In the genomic region with DNA sequence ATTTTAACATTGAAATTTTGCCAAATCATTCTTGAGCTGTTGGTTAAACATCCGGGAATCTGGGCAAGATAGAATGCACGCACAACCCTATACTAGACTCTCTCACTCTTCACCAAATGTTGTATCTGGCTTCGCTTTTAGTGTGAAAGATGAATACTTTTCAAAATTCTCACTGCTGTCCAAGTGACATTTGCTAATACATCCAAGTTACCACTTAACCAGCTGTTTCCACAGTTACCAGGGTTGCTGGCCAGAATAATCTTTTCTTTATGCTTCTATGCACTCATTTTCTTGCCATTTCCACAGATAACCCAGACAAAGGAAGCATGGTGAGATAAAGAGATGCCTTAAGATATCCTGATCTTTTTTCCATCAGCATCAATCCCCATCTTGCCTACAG, we compare ENCODE assay signal across 22 mouse cellular contexts.
A peak's percentile ranks its signal among the peaks of the same experiment; 100 is the strongest.
DNase-seq lines count a peak whose midpoint lies in the region; ATAC-seq and TF ChIP-seq lines count a peak whose summit lies in the region.
"Had no signal": no experiment of that assay in that cellular context is flagged by ENCODE, and none has a peak within 500 bp of the region (broad histone marks: within the 10 kb centered on the region; RNA-seq: fewer than 3 reads in every experiment).

No protein-coding gene starts in this region.

- no peak overlapping the region for H3K4me2 ChIP-seq in forebrain, embryonic 15.5 days (replicated peaks)
- H3K4me2 ChIP-seq in forebrain, embryonic 11.5 days (ENCODE audit: low read depth, low read length, severe bottlenecking), result no peak overlapping the region
- H3K4me2 ChIP-seq in forebrain, embryonic 16.5 days (ENCODE audit: low read length), result no peak overlapping the region
- no peak overlapping the region for H3K4me2 ChIP-seq in hindbrain, embryonic 12.5 days (replicated peaks)
- H3K4me2 ChIP-seq: embryonic facial prominence, embryonic 12.5 days; embryonic facial prominence, embryonic 15.5 days; heart, embryonic 11.5 days; hindbrain, embryonic 13.5 days; intestine, embryonic 15.5 days had no signal

- H3K36me3 ChIP-seq in forebrain, embryonic 15.5 days, result no peaks in the 10 kb centered on the region
- no peaks in the 10 kb centered on the region for H3K36me3 ChIP-seq in forebrain, embryonic 11.5 days (ENCODE audit: control insufficient read depth, insufficient read depth, low read length)
- no peaks in the 10 kb centered on the region for H3K36me3 ChIP-seq in forebrain, embryonic 16.5 days (ENCODE audit: control insufficient read depth, insufficient read depth)
- H3K36me3 ChIP-seq in hindbrain, embryonic 12.5 days, result no peaks in the 10 kb centered on the region
- H3K36me3 ChIP-seq: embryonic facial prominence, embryonic 12.5 days; embryonic facial prominence, embryonic 15.5 days; hindbrain, embryonic 13.5 days; intestine, embryonic 15.5 days had no signal

- H3K27ac ChIP-seq in forebrain, embryonic 15.5 days (replicated peaks), result peak overlapping the region; percentile 37; the same call in 1 of the 2 replicates
- no peak overlapping the region for H3K27ac ChIP-seq in forebrain, embryonic 11.5 days (ENCODE audit: low read depth, low read length)
- H3K27ac ChIP-seq in forebrain, embryonic 16.5 days (ENCODE audit: low read length), result peak overlapping the region; percentile 53; the same call in 1 of the 2 replicates
- no peak overlapping the region for H3K27ac ChIP-seq in hindbrain, embryonic 12.5 days
- H3K27ac ChIP-seq: embryonic facial prominence, embryonic 12.5 days; embryonic facial prominence, embryonic 15.5 days; hindbrain, embryonic 13.5 days; intestine, embryonic 15.5 days had no signal

- TF ChIP-seq POLR2A in brain, embryonic 14.5 days (IDR thresholded peaks at IDR 0.05; ENCODE audit: borderline replicate concordance, extremely low read depth, insufficient read depth, insufficient read length, poor library complexity, severe bottlenecking), result no peak

- H3K9me3 ChIP-seq in forebrain, embryonic 15.5 days, result no peaks in the 10 kb centered on the region
- no peaks in the 10 kb centered on the region for H3K9me3 ChIP-seq in forebrain, embryonic 11.5 days (ENCODE audit: control insufficient read depth, low read length)
- no peaks in the 10 kb centered on the region for H3K9me3 ChIP-seq in forebrain, embryonic 16.5 days (ENCODE audit: control insufficient read depth, low read length)
- no peaks in the 10 kb centered on the region for H3K9me3 ChIP-seq in hindbrain, embryonic 12.5 days (replicated peaks)
- H3K9me3 ChIP-seq: embryonic facial prominence, embryonic 12.5 days; embryonic facial prominence, embryonic 15.5 days; hindbrain, embryonic 13.5 days; intestine, embryonic 15.5 days had no signal

- no peak overlapping the region for H3K4me3 ChIP-seq in forebrain, embryonic 15.5 days
- H3K4me3 ChIP-seq in forebrain, embryonic 11.5 days (ENCODE audit: low read depth, low read length), result no peak overlapping the region
- H3K4me3 ChIP-seq in forebrain, embryonic 16.5 days (replicated peaks; ENCODE audit: low read length), result no peak overlapping the region
- H3K4me3 ChIP-seq in hindbrain, embryonic 12.5 days, result no peak overlapping the region
- H3K4me3 ChIP-seq: embryonic facial prominence, embryonic 12.5 days; embryonic facial prominence, embryonic 15.5 days; hindbrain, embryonic 13.5 days; intestine, embryonic 15.5 days had no signal

- TF ChIP-seq CTCF in brain, embryonic 14.5 days (IDR thresholded peaks at IDR 0.05; ENCODE audit: borderline replicate concordance, extremely low read depth, insufficient read depth, insufficient read length), result no peak

- ATAC-seq in forebrain, embryonic 15.5 days (replicated peaks), result peak; percentile 66; the same call in 1 of the 2 replicates
- no peak for ATAC-seq in forebrain, embryonic 11.5 days (replicated peaks; ENCODE audit: low FRiP score)
- ATAC-seq in forebrain, embryonic 16.5 days, result peak; percentile 79
- no peak for ATAC-seq in hindbrain, embryonic 12.5 days (ENCODE audit: low FRiP score)
- ATAC-seq: CD4-positive, CD25-positive, alpha-beta regulatory T cell, adult 4 months; hindbrain, embryonic 16.5 days; intestine, embryonic 15.5 days had no signal

- H3K9ac ChIP-seq in forebrain, embryonic 15.5 days (replicated peaks), result no peak overlapping the region
- no peak overlapping the region for H3K9ac ChIP-seq in forebrain, embryonic 11.5 days (ENCODE audit: low read length)
- H3K9ac ChIP-seq in forebrain, embryonic 16.5 days (replicated peaks; ENCODE audit: low read depth, low read length), result no peak overlapping the region
- H3K9ac ChIP-seq in hindbrain, embryonic 12.5 days, result no peak overlapping the region
- H3K9ac ChIP-seq: embryonic facial prominence, embryonic 12.5 days; embryonic facial prominence, embryonic 15.5 days; hindbrain, embryonic 13.5 days; intestine, embryonic 15.5 days had no signal

- no peaks in the 10 kb centered on the region for H3K4me1 ChIP-seq in forebrain, embryonic 15.5 days
- H3K4me1 ChIP-seq in forebrain, embryonic 11.5 days (replicated peaks; ENCODE audit: control insufficient read depth, insufficient read depth, low read length), result no peaks in the 10 kb centered on the region
- H3K4me1 ChIP-seq in forebrain, embryonic 16.5 days (replicated peaks; ENCODE audit: control insufficient read depth, insufficient read depth, low read length), result no peaks in the 10 kb centered on the region
- 0 out of 2 replicates have a peak, but pooled peaks cover 2% of the 10 kb centered on the region for H3K4me1 ChIP-seq in hindbrain, embryonic 12.5 days
- H3K4me1 ChIP-seq: embryonic facial prominence, embryonic 12.5 days; embryonic facial prominence, embryonic 15.5 days; hindbrain, embryonic 13.5 days had no signal

- WGBS in forebrain, embryonic 15.5 days, result 74% methylated on average over 3 of the region's 3 CpGs
- 94% methylated on average over 3 of the region's 3 CpGs for WGBS in forebrain, embryonic 11.5 days
- 74% methylated on average over 3 of the region's 3 CpGs for WGBS in forebrain, embryonic 16.5 days
- whole genome bisulfite sequencing in hindbrain, embryonic 12.5 days, result 91% methylated on average over 3 of the region's 3 CpGs

- H3K27me3 ChIP-seq in forebrain, embryonic 15.5 days, result no peaks in the 10 kb centered on the region
- no peaks in the 10 kb centered on the region for H3K27me3 ChIP-seq in forebrain, embryonic 11.5 days (ENCODE audit: control insufficient read depth, insufficient read depth, low read length)
- H3K27me3 ChIP-seq in forebrain, embryonic 16.5 days (replicated peaks; ENCODE audit: control insufficient read depth, insufficient read depth, low read length), result no peaks in the 10 kb centered on the region
- no peaks in the 10 kb centered on the region for H3K27me3 ChIP-seq in hindbrain, embryonic 12.5 days
- H3K27me3 ChIP-seq: embryonic facial prominence, embryonic 12.5 days; embryonic facial prominence, embryonic 15.5 days; hindbrain, embryonic 13.5 days; intestine, embryonic 15.5 days had no signal

- no peak for DNase-seq in forebrain, embryonic 11.5 days (ENCODE audit: low spot score)
- DNase-seq in brain, embryonic 14.5 days (ENCODE audit: low read depth), result peak; percentile 32
- DNase-seq in spleen, postnatal 4 days (ENCODE audit: low spot score in 2 of 2), result no peak
- DNase-seq: adrenal gland, adult 2 months; adrenal gland, postnatal 14 days; cerebellum, adult 11 months; cerebellum, adult 2 months; cerebellum, adult 9-11 months; cerebellum, postnatal 25 days; gastrocnemius, postnatal 10 days; heart, adult 11 months; kidney, adult 11 months had no signal

Comparison
In these comparisons a context has a peak if more than half of its experiments do, and no peak if none do; other contexts are left out.
1. ATAC-seq: peak in forebrain, embryonic 15.5 days (single experiment) and forebrain, embryonic 16.5 days (single experiment); none in forebrain, embryonic 11.5 days (single experiment) and hindbrain, embryonic 12.5 days (single experiment).
2. H3K27ac ChIP-seq: peak in forebrain, embryonic 15.5 days (single experiment) and forebrain, embryonic 16.5 days (single experiment); none in forebrain, embryonic 11.5 days (single experiment) and hindbrain, embryonic 12.5 days (single experiment).